Mouse (Mus musculus) stomach, postnatal 0 days (tissue): Measurements from ENCODE around the gene Clcn6.

Experiments used
- CTCF ChIP-seq: IDR thresholded peaks from 2 replicates; pipeline ENCODE4 v1.5.1; 2016; ENCODE audit warnings: antibody characterized with exemption, low read depth, mild to moderate bottlenecking, moderate library complexity
- EP300 ChIP-seq: optimal IDR thresholded peaks from 2 replicates; pipeline ENCODE3; 2016; ENCODE audit warnings: antibody characterized with exemption

GRCm38 (mm10) chr4:148015418-148015817 is 23.2 kb downstream of the Clcn6 start:
- TF ChIP-seq EP300 (no peak), CTCF (peak; percentile 64)
